Mouse (Mus musculus) left cerebral cortex, postnatal 25 days (tissue): ENCODE data around the gene Inpp5a. TPM values are rescaled to one million over a fixed set of nuclear protein-coding genes. Genes with fewer than 3 reads are reported as not detected.

Experiments
- DNase-seq, 2 experiments: peaks; one replicate each; pipeline ENCODE4 v3.0.0; 2022; ENCODE audit warnings: low spot score in 2 of 2, mixed read lengths in 1 of 2
- intact Hi-C: fragments of 180-260 bp; cut with DNase I; formaldehyde crosslinking; loops from one replicate; pipeline ENCODE4 v1.15.1; 2025
- total RNA-seq, 2 experiments: library from RNA; stranded (reverse); gene quantifications; 2 replicates each; pipeline ENCODE4 v1.2.3; 2021

The Inpp5a gene
- total RNA-seq = 10 to 100 TPM; 58.5 to 59.2 TPM

GRCm38 (mm10) chr7:139388670-139389212 lies at the start of gene Inpp5a:
Gene Inpp5a, plus strand, starts transcription at chr7:139389109.
- intact Hi-C loops = loop anchor here (2.0 to 5.0 kb wide), 2 partner anchors 38 to 176 kb away; partner anchors contain the start of genes Lrrc27 and Stk32c
- DNase-seq = peak; percentile 97 to 100

GRCm38 (mm10) chr7:139339184-139339583 lies 49.7 kb upstream of the Inpp5a start:
- intact Hi-C loops = no loop called here
- DNase-seq = no peak

- intact Hi-C loops = no loop called here
- DNase-seq = peak in 1 of 2 experiments; percentile 62
Observed at GRCm38 (mm10) chr7:139341020-139341660, 47.8 kb upstream of the Inpp5a start.

- no peak for DNase-seq
- intact Hi-C loops = no loop called here
Observed at GRCm38 (mm10) chr7:139342809-139343208, 46.1 kb upstream of the Inpp5a start.

- DNase-seq = no peak
Observed at GRCm38 (mm10) chr7:139347051-139347450, 41.9 kb upstream of the Inpp5a start.

GRCm38 (mm10) chr7:139350606-139351005 lies 38.3 kb upstream of the Inpp5a start:
- intact Hi-C loops = loop anchor here (2.0 kb wide), 1 partner anchor 38 kb away; the partner anchor contains the start of gene Inpp5a
- peak; percentile 26 to 90 for DNase-seq

More at GRCm38 (mm10) chr7:139347051-139347450, 41.9 kb upstream of the Inpp5a start:
- intact Hi-C loops = no loop called here

- no peak for DNase-seq
- intact Hi-C loops = no loop called here
Observed at GRCm38 (mm10) chr7:139354370-139355139, 34.4 kb upstream of the Inpp5a start.

- DNase-seq = no peak
- intact Hi-C loops = no loop called here
Observed at GRCm38 (mm10) chr7:139357043-139357442, 31.9 kb upstream of the Inpp5a start.

GRCm38 (mm10) chr7:139359906-139360305 lies 29.0 kb upstream of the Inpp5a start:
- no peak for DNase-seq
- intact Hi-C loops = no loop called here

GRCm38 (mm10) chr7:139360890-139361559 lies 27.9 kb upstream of the Inpp5a start:
- DNase-seq = no peak
- intact Hi-C loops = no loop called here

- intact Hi-C loops = no loop called here
- DNase-seq = no peak
Observed at GRCm38 (mm10) chr7:139361799-139362198, 27.1 kb upstream of the Inpp5a start.

GRCm38 (mm10) chr7:139362514-139362913 lies 26.4 kb upstream of the Inpp5a start:
- intact Hi-C loops = no loop called here
- no peak for DNase-seq

GRCm38 (mm10) chr7:139363281-139364004 lies 25.5 kb upstream of the Inpp5a start:
- DNase-seq = no peak

GRCm38 (mm10) chr7:139364005-139364557 lies 24.8 kb upstream of the Inpp5a start:
- DNase-seq = peak; percentile 66 to 89
- intact Hi-C loops = no loop called here

More at GRCm38 (mm10) chr7:139363281-139364004, 25.5 kb upstream of the Inpp5a start:
- intact Hi-C loops = no loop called here

- intact Hi-C loops = no loop called here
- no peak for DNase-seq
Observed at GRCm38 (mm10) chr7:139364936-139365830, 23.7 kb upstream of the Inpp5a start.

- intact Hi-C loops = no loop called here
- DNase-seq = no peak
Observed at GRCm38 (mm10) chr7:139366131-139366530, 22.8 kb upstream of the Inpp5a start.

- intact Hi-C loops = no loop called here
- no peak for DNase-seq
Observed at GRCm38 (mm10) chr7:139366549-139366948, 22.4 kb upstream of the Inpp5a start.

- no peak for DNase-seq
- intact Hi-C loops = no loop called here
Observed at GRCm38 (mm10) chr7:139368218-139368617, 20.7 kb upstream of the Inpp5a start.
